Mouse (Mus musculus) lung, postnatal 25 days (tissue): ENCODE measurements at regions not wholly inside any gene's neighbourhood (a gene's known extent, or its start where the extent isn't known, plus 50 kb on each side); places are given as distances from the start of the nearest gene placed in this dataset.

ENCODE experiments used
- DNase-seq: peaks from one replicate; pipeline ENCODE4 v3.0.0; 2022; ENCODE audit warnings: low spot score

- peak; percentile 36 for DNase-seq
Observed at GRCm38 (mm10) chr3:9200156-9200555, 409.7 kb downstream of the Zfp704 start.

DNA sequence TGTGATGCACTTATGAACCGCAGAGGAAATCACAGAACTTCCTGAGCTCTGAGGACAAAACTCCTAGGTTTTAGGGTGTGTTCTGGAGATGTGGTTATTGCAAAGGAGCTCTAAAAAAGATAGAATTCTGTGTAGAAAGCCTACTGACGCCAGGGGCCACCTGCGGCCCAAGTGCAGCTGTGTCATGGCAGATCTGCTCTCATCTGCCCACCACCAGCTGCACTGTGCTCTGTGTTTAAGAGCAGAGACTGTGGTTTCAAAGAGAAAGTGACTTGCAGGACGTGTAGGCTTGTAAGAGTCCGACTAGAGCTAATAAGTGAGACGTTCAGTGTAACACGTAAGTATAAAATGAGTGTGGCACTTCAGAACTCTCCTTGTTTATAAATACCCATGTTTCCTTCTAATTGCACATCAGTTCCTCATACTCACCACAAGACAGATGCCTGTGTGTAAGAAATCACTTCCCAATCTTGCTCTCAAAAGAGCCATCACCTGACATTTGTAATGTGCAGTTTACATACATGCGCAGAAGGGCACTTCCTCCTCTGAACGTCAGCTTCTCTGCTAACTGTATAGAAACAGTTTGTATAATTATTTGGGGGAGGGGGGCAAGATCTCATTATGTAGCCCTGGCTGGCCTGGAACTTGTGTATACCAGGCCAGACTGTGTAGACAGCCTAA, 411.1 kb downstream of the Zfp704 start:
- DNase-seq: peak; percentile 31

- no peak for DNase-seq
Observed at GRCm38 (mm10) chr3:9195781-9196180, 414.1 kb downstream of the Zfp704 start.

- DNase-seq: peak; percentile 7
Observed at GRCm38 (mm10) chr3:9189366-9190287, 420.3 kb downstream of the Zfp704 start.

GRCm38 (mm10) chr3:9186364-9187120, 423.3 kb downstream of the Zfp704 start:
- no peak for DNase-seq

- no peak for DNase-seq
Observed at GRCm38 (mm10) chr3:9181576-9181975, 428.3 kb downstream of the Zfp704 start.

DNA sequence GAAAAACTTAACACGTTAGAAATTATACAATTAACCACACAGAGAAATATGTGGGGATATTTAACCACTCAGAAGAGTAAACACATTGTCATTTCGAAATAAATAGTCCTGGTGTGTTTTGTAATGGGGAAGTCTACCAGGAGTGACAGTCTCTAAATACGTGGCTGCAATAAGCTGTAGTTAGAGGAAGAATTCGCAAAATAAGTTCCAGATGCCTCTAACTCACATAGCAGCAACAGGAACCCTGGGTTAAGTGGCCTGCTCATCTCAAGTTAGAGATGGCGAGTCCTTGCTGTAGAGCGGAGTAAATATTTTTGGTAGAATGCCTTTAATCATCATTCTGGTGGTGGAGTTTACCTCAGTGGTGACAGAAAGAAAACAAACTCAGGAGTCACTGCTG, 430.2 kb downstream of the Zfp704 start:
- peak; percentile 2 for DNase-seq

DNA sequence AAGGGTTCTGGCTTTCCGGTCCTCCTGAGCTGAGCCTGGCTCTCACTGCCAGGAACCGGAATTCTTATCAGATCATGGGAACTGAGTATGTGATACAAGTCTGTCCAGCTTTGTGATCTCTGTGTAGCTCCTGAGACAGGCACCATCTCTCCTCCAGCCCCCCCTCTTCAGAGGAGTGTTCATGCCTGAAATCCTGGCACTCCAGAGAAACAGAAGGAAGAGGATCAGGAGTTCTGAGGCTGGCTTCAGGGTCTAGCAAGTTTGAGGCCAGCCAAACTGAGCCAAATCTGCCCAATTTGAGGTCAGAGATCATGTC, 435.4 kb downstream of the Zfp704 start:
- peak; percentile 28 for DNase-seq

GRCm38 (mm10) chr3:9173643-9174516, 436.0 kb downstream of the Zfp704 start:
- peak; percentile 54 for DNase-seq

- no peak for DNase-seq
Observed at GRCm38 (mm10) chr3:9171970-9172369, 437.9 kb downstream of the Zfp704 start.

DNA sequence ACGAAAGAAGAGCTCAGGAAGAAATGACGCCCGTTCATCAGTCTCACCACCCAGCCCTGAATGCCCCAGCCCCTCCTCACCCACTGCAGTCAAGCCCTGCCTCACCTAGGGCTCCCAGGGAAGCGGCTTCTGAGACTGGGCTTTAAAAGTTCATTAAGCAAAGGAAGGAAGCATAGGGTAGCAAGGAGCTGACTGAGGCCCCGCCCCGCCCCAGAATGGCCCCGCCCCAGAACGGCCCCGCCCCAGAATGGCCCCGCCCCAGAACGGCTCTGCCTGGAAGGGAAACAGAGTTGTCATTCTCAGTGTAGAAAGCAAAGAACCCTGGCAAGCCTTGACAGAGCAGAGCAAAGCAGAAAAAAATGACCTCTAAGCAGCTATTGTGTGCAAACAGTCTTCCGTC, 440.9 kb downstream of the Zfp704 start:
- no peak for DNase-seq

DNA sequence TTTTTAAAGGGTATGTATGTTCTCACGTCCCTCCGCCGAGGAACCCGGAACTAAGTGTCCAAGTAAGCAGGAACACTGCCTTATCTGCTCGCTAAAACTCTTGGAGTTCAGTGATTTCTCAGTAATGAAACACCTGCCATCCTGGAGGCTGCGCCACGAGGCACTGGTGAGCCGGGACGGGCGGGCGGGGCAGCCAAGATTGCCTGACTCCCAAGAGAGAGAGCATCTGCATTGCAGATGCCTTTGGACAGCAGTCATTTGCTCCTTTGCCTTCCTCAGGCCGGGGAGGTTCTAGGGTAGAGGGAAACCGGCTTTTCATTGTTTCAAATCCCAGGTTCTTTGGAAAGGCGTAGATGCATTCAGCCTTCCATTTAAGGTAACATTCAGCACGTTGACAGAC, 450.8 kb downstream of the Zfp704 start:
- DNase-seq: no peak

GRCm38 (mm10) chr3:9154172-9154571, 455.7 kb downstream of the Zfp704 start:
- DNase-seq: no peak

DNA sequence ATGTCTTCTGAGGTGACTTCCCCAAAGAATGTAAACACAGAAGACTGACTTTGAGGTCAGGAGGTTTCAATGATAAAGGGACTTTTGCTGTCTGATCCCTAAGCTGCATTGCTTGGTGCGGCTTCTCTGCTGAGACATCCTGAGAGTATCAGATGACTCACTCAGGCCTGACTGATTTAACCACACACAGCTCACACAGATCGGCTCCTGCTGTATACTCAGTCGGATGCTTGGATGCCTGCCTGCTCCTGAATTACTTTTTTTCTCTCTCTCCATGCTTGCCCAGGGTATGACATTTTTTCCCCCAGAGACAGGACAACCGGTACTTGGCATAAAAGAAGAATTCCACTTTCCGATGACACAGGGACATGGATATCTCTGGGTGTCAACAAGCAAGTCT, 456.2 kb downstream of the Zfp704 start:
- no peak for DNase-seq

GRCm38 (mm10) chr3:9152256-9152655, 457.6 kb downstream of the Zfp704 start:
- no peak for DNase-seq

DNA sequence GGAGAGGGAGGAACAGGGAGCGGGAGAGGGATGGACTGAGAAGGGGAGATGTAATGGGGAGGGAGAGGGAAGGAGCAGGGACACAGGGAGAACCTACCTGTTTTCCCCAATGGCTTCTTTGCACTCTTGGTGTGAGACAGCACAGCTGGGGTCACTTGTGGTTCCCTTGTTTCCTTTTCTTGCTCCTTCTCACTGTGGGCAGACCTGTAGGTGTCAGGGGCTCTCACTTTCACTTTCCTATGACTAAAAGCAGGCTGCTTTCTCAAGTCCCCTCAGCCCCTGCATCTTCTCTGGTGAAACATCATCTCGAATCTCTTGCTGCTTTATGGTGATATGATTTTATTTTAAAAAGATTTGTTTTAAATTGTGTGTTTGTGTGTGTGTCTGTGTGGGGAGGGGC, 458.3 kb downstream of the Zfp704 start:
- DNase-seq: no peak

DNA sequence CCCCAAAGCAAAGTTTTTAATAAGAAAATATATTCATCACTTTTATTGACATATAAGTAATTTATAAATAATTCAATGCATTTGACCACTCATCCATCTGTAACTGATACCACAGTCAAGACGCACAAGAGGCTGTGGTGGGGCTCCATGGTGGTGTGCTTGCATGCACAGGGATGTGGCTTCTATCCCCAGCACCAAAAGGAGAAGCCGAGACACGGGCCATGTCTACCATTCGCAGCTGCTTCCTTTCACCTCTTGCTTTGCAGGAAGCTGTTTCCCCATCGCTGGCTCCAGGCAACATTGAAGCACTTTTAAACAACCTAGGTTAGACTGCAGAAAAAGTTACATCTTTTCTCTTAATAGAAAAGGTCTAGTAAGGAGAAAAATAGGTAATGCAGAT, 461.3 kb downstream of the Zfp704 start:
- no peak for DNase-seq

DNA sequence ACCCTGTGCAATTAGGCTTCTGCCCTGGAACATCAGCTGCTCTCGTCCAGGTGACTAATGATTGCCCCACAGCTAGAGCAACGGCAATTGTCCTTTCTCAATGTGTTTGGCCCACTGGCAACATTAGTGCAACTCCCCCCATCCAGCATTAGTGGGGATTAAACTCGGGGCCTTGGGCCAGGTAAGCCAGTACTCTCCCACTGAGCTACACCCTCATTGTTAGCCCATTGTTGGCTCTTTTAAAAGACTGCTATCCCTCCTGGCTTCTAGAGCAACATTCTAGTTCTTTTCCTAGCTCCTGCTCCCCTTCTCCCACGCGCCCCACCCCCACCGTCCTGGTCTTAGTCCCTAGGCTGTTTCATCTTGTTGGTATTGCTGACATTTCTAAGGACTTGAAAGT, 463.4 kb downstream of the Zfp704 start:
- DNase-seq: no peak

DNA sequence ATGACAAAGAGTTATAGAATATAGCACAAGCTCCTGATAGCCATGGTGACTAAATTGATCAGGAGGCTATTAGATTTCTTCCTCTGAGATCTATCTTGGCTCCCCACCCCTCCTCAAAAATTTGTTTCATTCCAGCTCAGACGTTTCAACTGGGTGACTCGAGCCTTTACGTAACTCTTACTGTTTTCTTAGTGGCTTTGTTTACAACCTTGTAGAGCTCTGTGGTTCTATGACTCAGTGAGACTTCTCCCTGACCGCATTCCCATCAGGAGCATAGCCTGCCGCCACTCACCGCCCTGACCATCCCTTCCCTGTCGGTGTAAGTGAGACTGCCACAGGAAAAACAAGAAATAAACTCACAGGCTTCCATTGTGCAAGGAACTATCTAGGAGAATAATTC, 464.3 kb downstream of the Zfp704 start:
- DNase-seq: no peak

- DNase-seq: no peak
Observed at GRCm38 (mm10) chr3:9141836-9142235, 468.0 kb downstream of the Zfp704 start.

DNA sequence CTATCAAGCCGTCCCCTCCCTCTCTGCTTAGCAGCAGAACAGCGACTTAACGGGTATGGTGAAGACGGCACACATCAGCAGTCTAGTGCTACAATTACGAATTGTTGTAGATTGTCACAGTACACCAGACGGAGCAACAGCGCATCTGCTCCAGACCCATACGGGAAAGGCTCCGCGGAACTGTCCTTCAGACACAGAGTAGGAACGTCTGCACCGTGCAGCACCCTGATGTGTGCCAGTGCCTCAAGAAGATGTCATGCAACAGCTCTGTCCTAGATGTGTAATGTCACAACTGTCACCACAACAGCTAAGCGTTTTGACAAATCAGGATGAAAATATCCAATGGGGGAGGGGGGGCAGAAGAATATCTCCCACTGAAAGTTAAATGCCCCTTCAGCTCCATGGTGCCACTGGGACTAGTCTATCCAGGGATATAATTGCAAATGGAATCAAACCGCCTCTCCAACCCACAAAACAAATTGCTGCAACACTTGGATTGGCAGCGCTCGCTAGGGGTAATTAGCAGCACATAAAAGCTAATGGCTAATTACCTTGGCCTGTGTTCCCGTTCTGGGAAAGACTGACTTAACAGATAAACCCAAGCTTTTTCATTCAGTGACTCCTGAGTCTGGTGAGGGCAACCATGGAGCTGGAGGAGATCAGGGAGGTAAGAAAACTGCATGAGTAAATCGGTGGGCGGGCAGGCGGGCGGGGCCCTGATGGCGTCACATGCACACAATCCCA, 472.6 kb downstream of the Zfp704 start:
- no peak for DNase-seq
